Mouse (Mus musculus): ENCODE results near the gene Nudt15.

DNA sequence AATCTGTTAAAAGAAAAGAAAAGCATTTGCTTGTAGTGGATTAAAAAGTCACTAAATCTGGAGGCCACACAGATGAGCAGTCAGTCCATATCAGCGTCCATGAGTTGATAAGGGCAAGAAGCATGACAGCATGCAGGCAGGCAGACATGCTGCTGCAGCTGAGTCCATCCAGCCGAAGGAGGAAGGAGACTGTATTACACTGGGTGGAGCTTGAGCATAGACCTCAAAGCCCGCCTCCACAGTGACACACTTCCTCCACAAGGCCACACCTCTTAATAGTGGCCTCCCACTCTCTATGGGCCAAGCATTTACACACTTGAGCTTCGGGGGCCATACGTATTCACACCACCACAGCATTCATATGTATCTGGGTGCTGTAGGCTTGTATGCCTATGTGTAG lies 26.0 kb upstream of the Nudt15 start:
- TF ChIP-seq CTCF (IDR thresholded peaks at IDR 0.05; ENCODE audit: low read depth), result no peak
- no peak for TF ChIP-seq EP300 (IDR thresholded peaks at IDR 0.05; ENCODE audit: low read depth)

Data from liver, embryonic 14.5 days (tissue).